Mouse (Mus musculus): ENCODE results near the gene Fzd10. TPM values are rescaled to one million over a fixed set of nuclear protein-coding genes. Genes with fewer than 3 reads are reported as not detected.

The Fzd10 gene
- total RNA-seq, 2 experiments from 2014 or later, result 0.16 to 0.40 TPM

DNA sequence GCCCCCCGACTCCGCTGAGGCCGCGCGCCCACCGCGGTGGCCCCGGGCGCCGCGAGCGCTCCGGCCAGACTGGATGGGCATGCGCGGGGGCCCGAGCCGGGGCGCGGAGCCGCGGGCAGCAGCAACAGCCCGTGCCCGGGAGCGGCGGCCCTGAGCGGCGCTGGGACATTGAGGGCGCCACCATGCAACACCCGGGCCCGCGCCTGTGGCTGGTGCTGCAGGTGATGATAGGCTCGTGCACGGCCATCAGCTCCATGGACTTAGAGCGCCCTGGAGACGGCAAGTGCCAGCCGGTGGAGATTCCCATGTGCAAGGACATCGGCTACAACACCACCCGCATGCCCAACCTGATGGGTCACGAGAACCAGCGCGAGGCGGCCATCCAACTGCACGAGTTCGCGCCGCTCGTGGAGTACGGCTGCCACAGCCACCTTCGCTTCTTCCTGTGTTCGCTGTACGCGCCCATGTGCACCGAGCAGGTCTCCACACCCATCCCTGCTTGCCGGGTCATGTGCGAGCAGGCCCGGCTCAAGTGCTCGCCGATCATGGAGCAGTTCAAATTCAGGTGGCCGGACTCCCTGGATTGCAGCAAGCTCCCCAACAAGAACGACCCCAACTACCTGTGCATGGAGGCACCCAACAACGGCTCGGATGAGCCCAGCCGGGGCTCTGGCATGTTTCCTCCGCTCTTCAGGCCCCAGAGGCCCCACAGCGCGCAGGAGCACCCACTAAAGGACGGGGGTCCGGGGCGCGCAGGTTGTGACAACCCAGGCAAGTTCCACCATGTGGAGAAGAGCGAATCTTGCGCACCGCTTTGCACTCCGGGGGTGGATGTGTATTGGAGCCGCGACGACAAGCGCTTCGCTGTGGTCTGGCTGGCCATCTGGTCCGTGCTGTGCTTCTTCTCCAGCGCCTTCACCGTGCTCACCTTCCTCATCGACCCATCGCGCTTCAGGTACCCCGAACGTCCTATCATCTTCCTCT is 684 bp downstream of the Fzd10 start:
- peak in 1 of 2 experiments; percentile 25 for DNase-seq (ENCODE audit: low spot score in 2 of 2)

DNA sequence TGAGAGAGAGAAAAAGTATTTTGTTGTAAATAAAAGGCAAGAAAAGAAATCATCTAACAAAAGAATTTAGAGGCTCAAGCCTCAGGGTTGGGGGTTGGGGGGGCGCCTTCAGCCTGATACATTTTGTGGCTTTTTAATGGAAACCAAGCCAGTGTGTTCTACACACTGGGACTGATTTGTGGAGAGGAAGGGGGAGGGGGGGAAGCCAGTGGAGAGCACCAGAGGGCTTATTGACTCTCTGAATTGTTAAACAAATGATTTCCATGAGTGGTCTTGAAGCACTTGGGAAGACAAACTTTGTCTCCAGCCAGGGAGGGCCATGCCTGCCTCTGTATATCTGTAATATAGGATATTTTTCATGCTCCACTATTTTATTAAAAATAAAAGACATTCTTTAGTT is 3.0 kb downstream of the Fzd10 start:
- no peak for DNase-seq (ENCODE audit: low spot score in 2 of 2)

DNA sequence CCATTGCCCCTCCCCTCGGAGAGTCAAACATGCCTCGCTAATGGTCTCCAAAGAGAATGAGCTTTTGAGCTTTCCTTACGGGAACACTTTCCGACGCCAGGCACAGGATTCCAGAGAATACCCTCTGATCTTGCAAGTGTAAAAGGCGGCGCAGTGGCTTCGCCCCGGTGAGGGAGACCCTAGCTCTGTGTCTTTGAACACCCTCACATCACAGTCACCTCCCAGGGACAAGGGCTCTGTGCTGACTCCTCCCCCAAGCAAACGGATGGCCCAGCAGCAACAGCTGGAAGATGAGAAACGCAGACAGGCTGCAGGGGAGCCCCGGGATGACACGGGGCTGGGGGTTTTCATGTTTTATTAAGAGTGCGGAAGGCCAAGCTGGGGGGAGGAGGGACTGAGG is 6.0 kb downstream of the Fzd10 start:
- no peak for DNase-seq (ENCODE audit: low spot score in 2 of 2)

DNA sequence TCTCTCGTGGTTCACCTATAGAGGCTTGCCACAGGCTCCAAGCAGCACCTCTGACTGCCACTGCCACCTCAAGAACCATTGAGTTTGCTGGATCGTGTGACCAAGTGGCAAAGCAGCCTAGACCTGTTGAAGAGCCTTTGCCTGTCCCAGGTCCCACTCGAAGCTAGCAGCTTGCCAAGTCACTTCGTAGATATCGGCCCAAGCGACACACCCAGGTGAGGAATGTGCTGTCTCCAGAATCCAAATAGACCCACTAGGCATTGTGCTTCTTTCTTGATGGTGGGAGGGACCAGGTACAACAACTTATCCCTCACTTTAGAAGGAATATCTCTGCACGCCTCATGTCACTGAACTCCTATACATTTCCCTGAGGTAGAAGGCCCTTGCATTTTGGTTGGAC is 8.4 kb downstream of the Fzd10 start:
- no peak for DNase-seq (ENCODE audit: low spot score in 2 of 2)

DNA sequence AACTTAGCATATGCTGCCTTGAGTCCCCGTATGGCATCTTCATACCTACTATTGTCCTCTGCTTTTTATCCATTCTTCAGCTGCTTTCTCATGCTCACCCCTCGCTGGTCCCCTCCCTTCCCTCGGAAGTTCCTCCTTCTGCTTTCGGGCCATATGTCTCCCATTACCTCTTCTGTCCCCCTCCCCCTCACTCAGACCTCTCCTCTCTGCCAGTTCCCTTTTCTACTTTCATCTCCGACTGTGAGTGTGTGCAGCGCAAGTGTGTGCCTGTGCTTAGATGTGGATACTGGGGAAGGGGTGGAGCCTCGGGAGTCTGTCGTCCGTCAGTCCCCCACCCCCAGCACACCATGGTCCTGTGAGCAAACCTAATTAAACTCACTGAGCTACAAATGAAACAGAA is 17.0 kb downstream of the Fzd10 start:
- no peak for DNase-seq (ENCODE audit: low spot score in 2 of 2)

DNA sequence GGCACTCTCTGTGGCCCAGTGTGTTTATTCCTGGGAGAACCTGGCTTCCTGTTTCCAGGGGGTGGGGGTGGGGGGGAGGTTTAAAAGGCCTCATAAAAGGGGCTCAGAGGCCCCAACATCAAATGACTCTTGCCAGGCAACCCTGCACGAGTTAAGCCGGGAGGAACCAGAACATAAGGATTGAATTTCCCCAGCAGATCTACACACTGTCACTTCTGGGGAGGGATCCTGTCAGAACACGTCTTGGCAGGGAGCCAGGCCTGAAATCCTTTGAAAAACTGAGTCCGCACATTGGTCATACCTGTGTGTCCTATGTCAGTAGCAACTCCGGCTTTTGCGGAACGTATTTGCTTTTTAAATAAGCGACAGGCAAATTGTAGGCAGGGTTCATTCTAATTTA is 19.3 kb downstream of the Fzd10 start:
- no peak for DNase-seq (ENCODE audit: low spot score in 2 of 2)

DNA sequence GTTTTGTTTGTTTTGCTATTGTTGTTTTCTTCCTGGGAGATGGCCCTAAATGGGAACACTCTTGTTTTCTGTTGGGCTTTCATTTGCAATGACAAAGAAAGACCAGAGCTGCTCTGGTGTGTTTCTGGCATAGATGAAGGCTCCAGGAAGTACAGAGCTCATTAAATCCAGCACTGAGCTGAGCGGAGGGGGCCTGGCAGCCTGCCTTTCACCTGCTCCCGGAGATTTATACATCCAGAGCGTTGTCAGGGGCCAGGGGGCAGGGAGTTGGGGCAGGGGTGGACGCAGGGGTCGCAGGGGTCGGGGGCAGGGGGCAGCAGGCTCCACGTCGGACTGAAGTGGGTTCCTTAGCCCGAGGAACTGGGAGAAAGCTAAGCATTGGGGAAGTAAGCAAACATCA is 19.8 kb downstream of the Fzd10 start:
- no peak for DNase-seq (ENCODE audit: low spot score in 2 of 2)

DNA sequence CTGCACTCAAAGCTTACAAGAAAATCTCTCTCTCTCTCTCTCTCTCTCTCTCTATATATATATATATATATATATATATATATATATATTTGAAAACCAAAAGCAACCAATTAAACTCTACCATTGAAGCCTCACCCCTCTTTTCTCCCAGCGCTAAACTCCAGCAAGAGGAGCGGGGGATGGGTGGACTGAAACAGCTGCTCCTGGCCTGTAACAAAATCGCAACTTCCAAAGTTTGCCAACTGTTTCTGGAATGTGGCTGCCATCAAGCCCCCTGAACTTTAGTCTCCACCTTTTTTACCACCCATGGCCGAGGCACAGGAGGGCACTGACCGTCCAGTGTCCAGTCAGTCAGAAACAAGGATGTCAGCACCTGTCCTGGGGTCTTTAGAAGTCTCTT is 27.1 kb downstream of the Fzd10 start:
- no peak for DNase-seq (ENCODE audit: low spot score in 2 of 2)

DNA sequence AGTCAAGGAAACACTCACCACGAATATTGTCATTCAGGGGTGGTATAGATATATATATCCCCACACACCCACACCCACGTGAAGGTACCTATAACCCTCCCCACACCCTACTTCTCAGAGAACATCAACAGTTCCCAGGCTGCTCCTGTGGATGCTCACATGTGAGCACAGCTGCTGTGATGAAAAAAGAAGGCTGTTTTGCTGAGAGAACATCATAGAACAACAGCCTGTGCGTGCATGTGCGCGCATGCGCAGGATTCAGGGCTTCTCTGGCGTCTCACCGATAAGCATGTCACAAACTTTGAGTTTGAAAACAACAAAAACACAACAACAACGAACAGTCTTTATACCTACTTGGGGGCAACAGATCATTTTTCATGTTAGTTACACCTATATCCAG is 36.0 kb downstream of the Fzd10 start:
- DNase-seq (ENCODE audit: low spot score in 2 of 2), result no peak

DNA sequence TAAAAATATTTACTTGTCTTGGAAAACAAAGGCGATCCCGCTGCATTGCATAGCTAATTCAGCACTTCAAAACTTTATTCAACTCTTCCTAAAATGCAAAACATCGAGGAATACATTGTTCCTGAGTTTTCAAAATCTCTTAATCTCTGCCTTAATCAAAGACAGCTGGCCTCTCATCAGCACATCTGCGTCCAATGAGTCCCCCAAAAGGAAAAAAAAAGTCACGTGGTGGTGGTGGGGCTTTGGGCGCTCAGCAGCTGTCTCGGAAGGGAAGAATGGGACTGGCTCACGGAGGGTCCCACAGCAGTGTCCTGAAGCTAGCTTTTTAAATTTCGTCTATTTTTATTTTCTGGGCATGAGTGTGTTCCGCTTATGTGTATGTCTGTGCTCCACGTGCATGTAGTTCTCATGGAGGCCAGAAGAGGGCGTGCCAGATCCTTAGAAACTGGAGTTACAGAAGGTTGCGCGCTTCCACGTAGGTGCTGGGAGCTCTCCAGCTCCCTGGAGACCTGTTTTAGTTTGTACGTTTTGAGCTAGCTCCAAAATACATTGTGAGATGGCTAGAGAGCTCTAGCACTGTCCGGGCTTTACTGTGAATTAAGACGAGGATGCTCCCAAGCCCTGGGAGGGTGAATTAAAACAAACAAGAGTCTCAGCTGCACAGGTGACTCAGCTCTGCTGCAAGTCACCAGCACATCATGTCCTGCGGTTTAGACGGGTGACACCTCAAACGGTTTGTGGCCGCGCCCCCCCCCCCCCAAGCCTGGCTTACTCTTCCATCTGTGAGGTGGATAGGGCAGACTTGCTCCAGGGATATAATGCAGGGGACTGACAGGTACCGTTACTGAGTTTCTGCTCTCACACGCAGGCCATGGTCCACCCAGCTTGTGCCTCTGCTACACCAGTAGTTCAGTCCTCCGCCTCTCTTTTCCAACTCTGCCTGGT is 36.7 kb downstream of the Fzd10 start:
- DNase-seq (ENCODE audit: low spot score in 2 of 2), result no peak

DNA sequence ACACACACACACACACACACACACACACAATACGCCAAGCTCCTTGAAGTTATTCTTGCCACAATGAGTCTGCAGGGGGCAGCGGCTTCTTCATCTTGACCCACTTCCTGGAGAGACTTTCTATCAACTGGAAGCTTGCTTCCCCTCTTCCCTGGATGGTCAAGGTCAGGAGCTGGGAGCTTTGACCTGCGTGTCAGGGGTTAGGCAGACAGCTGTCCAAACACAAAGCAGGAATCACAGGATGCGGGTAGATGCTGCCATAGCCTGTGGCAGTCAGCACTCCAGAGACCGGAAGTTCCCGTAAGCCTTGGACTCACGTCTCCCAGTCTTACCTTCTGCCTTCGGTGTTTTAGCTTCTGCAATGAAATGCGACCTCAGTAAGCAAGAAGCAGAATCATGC is 38.1 kb downstream of the Fzd10 start:
- no peak for DNase-seq (ENCODE audit: low spot score in 2 of 2)

DNA sequence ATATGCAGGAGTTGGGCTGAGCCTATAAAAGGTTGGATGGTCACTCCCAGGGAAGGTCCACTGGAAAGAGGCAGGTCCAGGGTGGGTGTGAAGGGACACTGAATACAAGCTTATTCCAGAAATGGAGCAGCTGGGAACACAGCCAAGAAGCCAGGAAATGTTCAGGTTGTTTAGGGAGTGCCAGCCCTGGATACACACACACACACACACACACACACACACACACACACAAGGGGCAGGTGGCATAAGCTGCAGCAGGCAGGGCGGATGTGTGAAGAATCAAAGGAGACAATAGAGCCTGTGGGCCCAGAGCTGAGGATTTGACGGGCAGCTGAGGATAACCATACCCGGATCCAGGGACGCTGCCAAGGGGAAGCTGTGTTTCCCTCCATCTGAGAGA is 42.4 kb downstream of the Fzd10 start:
- DNase-seq (ENCODE audit: low spot score in 2 of 2), result no peak

DNA sequence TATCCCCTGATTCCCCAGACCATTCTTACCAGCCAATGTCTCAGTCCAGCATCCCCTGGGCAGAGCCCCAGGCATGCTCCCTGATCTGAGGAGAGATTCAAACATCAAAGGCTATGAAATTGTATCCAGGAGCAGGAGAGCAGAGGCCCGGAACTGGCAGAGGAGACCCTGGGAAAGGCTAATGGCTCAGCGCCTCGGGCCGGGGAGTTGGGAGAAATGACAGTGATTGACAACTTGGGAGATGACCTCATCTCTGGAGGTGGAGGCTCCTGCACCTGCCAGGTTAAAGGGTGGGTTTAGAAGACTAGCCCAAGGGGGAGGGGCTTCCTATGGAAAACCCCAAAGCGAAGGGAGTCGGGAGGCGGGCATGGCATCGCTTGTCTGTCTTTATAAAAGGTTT is 45.1 kb downstream of the Fzd10 start:
- DNase-seq (ENCODE audit: low spot score in 2 of 2), result no peak

DNA sequence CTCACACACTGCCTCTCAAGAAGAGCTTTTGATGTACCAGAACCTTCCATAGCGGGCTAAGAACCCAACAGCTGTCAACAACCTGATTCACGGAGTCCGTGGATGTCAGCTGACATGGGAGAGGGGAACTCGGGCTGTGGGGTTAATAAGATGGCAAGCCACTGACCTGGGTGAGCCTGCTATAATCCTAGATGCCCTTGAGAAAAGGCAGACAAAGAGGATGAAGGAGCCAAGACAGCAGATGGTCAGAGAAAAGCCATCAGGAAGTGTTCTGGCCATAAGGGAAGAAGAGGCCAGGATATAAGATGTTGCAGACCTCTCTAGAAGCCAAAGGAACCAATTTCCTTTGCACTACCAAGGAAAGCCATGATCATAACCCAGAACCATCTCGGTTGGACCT is 45.6 kb downstream of the Fzd10 start:
- DNase-seq (ENCODE audit: low spot score in 2 of 2), result no peak

DNA sequence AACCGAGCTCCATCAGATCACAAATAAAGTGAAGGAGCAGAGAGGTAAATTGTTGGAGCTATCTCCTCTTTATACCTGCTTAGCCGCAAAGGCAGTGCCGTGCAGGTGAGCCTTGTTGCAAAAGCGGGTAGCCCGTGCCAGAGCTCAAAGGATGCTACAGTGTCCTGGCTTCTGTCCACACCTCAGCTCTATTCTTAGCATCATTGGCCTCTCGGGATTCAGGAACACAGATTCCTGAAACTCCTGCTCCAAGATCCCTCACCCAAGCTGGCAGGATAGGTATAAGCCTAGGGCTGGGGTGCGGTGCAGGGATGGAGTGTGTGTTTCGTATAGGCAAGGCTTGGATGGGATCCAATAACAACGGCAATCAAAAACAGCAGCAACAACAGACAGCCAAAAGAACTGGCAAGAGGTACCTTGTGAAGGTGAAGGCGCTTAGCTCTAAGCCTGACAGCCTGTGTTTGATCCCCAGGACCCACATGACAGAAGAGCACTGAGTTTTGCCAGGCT is 46.6 kb downstream of the Fzd10 start:
- no peak for DNase-seq (ENCODE audit: low spot score in 2 of 2)

DNA sequence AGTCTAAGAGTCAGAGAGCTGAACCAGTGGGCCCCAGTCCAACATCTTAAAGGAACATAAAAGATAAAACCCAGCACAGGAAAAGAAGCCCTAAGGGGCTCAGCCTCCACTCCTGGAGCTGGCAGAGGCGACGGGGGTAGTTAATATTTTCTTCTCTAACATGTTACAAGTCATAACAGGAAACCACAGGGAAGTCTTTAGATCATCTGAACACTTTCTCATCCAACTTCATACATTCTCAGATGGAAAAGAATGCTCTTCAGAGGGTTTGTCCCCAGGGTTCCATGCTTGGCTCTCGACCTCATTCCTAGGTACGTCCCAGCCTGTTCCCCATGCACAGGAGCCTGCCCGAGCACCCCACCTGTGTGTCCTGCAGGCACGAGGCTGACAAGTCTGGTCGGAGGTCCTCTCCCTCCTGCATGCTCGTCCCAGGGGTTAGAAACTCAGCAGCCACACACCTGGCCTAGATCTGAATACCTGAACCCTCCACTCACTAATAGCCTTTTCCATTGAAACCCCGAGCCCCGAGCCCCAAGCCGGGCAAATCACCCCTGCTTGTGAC is 48.8 kb downstream of the Fzd10 start:
- no peak for DNase-seq (ENCODE audit: low spot score in 2 of 2)

Other genes starting within 250 kb of the Fzd10 start
- under 1 TPM in 1 of 2 experiments, not detected in 1; 0.06 TPM for gene Tmem132d, start 167.8 kb upstream of the Fzd10 start, total RNA-seq (2021)
- gene Piwil1, start 101.7 kb downstream of the Fzd10 start, total RNA-seq (2021), result not detected

All from adrenal gland, adult 18-20 months (tissue).